Mouse (Mus musculus): ENCODE data around the gene Ube2k. TPM values are rescaled to one million over a fixed set of nuclear protein-coding genes. Genes with fewer than 3 reads are reported as not detected.

Ube2k gene
- polyA plus RNA-seq, 1 experiment from 2014 or later, result 171 TPM

- 80% methylated on average over 3 of the region's 3 CpGs for WGBS
- no peak for ATAC-seq (replicated peaks; ENCODE audit: low FRiP score)
- H3K27me3 ChIP-seq, result no peaks in the 10 kb centered on the region
Observed at GRCm38 (mm10) chr5:65541889-65542288, 4.9 kb downstream of the Ube2k start.

GRCm38 (mm10) chr5:65543491-65543890 is 6.5 kb downstream of the Ube2k start:
- Histone ChIP-seq H3K36me3 (peaks cover 3% of the 10 kb centered on the region; the same call in 1 of the 2 replicates), H3K4me3 (replicated peaks) (no peak overlapping the region), H3K9me3 (replicated peaks) (no peaks in the 10 kb centered on the region), H3K27me3 (no peaks in the 10 kb centered on the region), H3K27ac (no peak overlapping the region), H3K9ac (no peak overlapping the region), H3K4me1 (peaks cover 8% of the 10 kb centered on the region; the same call in 1 of the 2 replicates), H3K4me2 (no peak overlapping the region)
- 90% methylated on average over 1 of the region's 1 CpGs for WGBS
- no peak for ATAC-seq (replicated peaks; ENCODE audit: low FRiP score)

More at GRCm38 (mm10) chr5:65541889-65542288, 4.9 kb downstream of the Ube2k start:
- peaks cover 8% of the 10 kb centered on the region; the same call in 1 of the 2 replicates for H3K4me1 ChIP-seq
- peaks cover 3% of the 10 kb centered on the region; the same call in 1 of the 2 replicates for H3K36me3 ChIP-seq
- H3K4me2 ChIP-seq, result no peak overlapping the region
- H3K4me3 ChIP-seq (replicated peaks), result no peak overlapping the region
- H3K9me3 ChIP-seq (replicated peaks), result no peaks in the 10 kb centered on the region
- no peak overlapping the region for H3K9ac ChIP-seq
- no peak overlapping the region for H3K27ac ChIP-seq

GRCm38 (mm10) chr5:65544616-65545015 is 7.6 kb downstream of the Ube2k start:
- 93% methylated on average over 2 of the region's 2 CpGs for WGBS
- H3K4me1 ChIP-seq, result no peaks in the 10 kb centered on the region
- no peak for ATAC-seq (replicated peaks; ENCODE audit: low FRiP score)

GRCm38 (mm10) chr5:65549677-65550076 is 12.6 kb downstream of the Ube2k start:
- Histone ChIP-seq H3K27ac (no peak overlapping the region), H3K9me3 (replicated peaks) (no peaks in the 10 kb centered on the region), H3K4me1 (no peaks in the 10 kb centered on the region), H3K4me3 (replicated peaks) (no peak overlapping the region), H3K27me3 (no peaks in the 10 kb centered on the region), H3K9ac (no peak overlapping the region), H3K4me2 (no peak overlapping the region), H3K36me3 (peaks cover 23% of the 10 kb centered on the region)
- ATAC-seq (replicated peaks; ENCODE audit: low FRiP score), result no peak
- WGBS, result 97% methylated on average over 1 of the region's 1 CpGs

More at GRCm38 (mm10) chr5:65544616-65545015, 7.6 kb downstream of the Ube2k start:
- Histone ChIP-seq H3K4me2 (no peak overlapping the region), H3K9me3 (replicated peaks) (no peaks in the 10 kb centered on the region), H3K27me3 (no peaks in the 10 kb centered on the region), H3K9ac (no peak overlapping the region), H3K4me3 (replicated peaks) (no peak overlapping the region), H3K36me3 (peaks cover 6% of the 10 kb centered on the region; the same call in 1 of the 2 replicates), H3K27ac (no peak overlapping the region)

- Histone ChIP-seq H3K4me2 (no peak overlapping the region), H3K9me3 (replicated peaks) (no peaks in the 10 kb centered on the region), H3K4me3 (replicated peaks) (no peak overlapping the region), H3K9ac (no peak overlapping the region), H3K4me1 (peaks cover 9% of the 10 kb centered on the region; the same call in 1 of the 2 replicates), H3K27me3 (no peaks in the 10 kb centered on the region), H3K27ac (no peak overlapping the region), H3K36me3 (peaks cover 12% of the 10 kb centered on the region)
- ATAC-seq (replicated peaks; ENCODE audit: low FRiP score), result no peak
Observed at GRCm38 (mm10) chr5:65557109-65557508, 20.1 kb downstream of the Ube2k start.

GRCm38 (mm10) chr5:65561125-65561893 is 24.3 kb downstream of the Ube2k start:
- no peak overlapping the region for H3K27ac ChIP-seq
- H3K4me3 ChIP-seq (replicated peaks), result no peak overlapping the region
- no peak overlapping the region for H3K4me2 ChIP-seq
- H3K36me3 ChIP-seq, result no peaks in the 10 kb centered on the region
- no peaks in the 10 kb centered on the region for H3K27me3 ChIP-seq
- no peak overlapping the region for H3K9ac ChIP-seq
- ATAC-seq (replicated peaks; ENCODE audit: low FRiP score), result peak; percentile 56
- 41% methylated on average over 19 of the region's 20 CpGs for WGBS
- H3K4me1 ChIP-seq, result peaks cover 13% of the 10 kb centered on the region
- H3K9me3 ChIP-seq (replicated peaks), result no peaks in the 10 kb centered on the region

GRCm38 (mm10) chr5:65565486-65565885 is 28.5 kb downstream of the Ube2k start:
- no peak overlapping the region for H3K4me3 ChIP-seq (replicated peaks)
- H3K4me1 ChIP-seq, result peaks cover 13% of the 10 kb centered on the region
- no peaks in the 10 kb centered on the region for H3K9me3 ChIP-seq (replicated peaks)
- peaks cover 24% of the 10 kb centered on the region for H3K36me3 ChIP-seq
- no peak overlapping the region for H3K27ac ChIP-seq
- no peak overlapping the region for H3K9ac ChIP-seq
- H3K4me2 ChIP-seq, result no peak overlapping the region
- H3K27me3 ChIP-seq, result no peaks in the 10 kb centered on the region
- 69% methylated on average over 2 of the region's 2 CpGs for WGBS
- ATAC-seq (replicated peaks; ENCODE audit: low FRiP score), result no peak

- Histone ChIP-seq H3K36me3 (peaks cover 45% of the 10 kb centered on the region), H3K27ac (no peak overlapping the region), H3K4me2 (no peak overlapping the region), H3K4me1 (no peaks in the 10 kb centered on the region), H3K27me3 (no peaks in the 10 kb centered on the region), H3K9ac (no peak overlapping the region), H3K4me3 (replicated peaks) (no peak overlapping the region), H3K9me3 (replicated peaks) (no peaks in the 10 kb centered on the region)
- ATAC-seq (replicated peaks; ENCODE audit: low FRiP score), result no peak
- 68% methylated on average over 2 of the region's 2 CpGs for WGBS
Observed at GRCm38 (mm10) chr5:65574876-65575275, 37.8 kb downstream of the Ube2k start.

- Histone ChIP-seq H3K9me3 (replicated peaks) (no peaks in the 10 kb centered on the region), H3K4me1 (no peaks in the 10 kb centered on the region), H3K9ac (no peak overlapping the region), H3K4me3 (replicated peaks) (no peak overlapping the region), H3K4me2 (no peak overlapping the region), H3K27ac (no peak overlapping the region), H3K36me3 (peaks cover 45% of the 10 kb centered on the region), H3K27me3 (no peaks in the 10 kb centered on the region)
- no peak for ATAC-seq (replicated peaks; ENCODE audit: low FRiP score)
- 81% methylated on average over 2 of the region's 2 CpGs for WGBS
Observed at GRCm38 (mm10) chr5:65575896-65576295, 38.9 kb downstream of the Ube2k start.

- H3K27ac ChIP-seq, result no peak overlapping the region
- no peak overlapping the region for H3K4me3 ChIP-seq (replicated peaks)
- no peak for ATAC-seq (replicated peaks; ENCODE audit: low FRiP score)
- peaks cover 53% of the 10 kb centered on the region for H3K36me3 ChIP-seq
- H3K27me3 ChIP-seq, result no peaks in the 10 kb centered on the region
- no peak overlapping the region for H3K4me2 ChIP-seq
- no peaks in the 10 kb centered on the region for H3K9me3 ChIP-seq (replicated peaks)
- no peak overlapping the region for H3K9ac ChIP-seq
- no peaks in the 10 kb centered on the region for H3K4me1 ChIP-seq
- WGBS, result 82% methylated on average over 3 of the region's 3 CpGs
Observed at GRCm38 (mm10) chr5:65578545-65578944, 41.5 kb downstream of the Ube2k start.

- Histone ChIP-seq H3K9ac (no peak overlapping the region), H3K27me3 (no peaks in the 10 kb centered on the region), H3K27ac (no peak overlapping the region), H3K4me2 (no peak overlapping the region), H3K4me3 (replicated peaks) (no peak overlapping the region), H3K36me3 (peaks cover 51% of the 10 kb centered on the region), H3K4me1 (no peaks in the 10 kb centered on the region), H3K9me3 (replicated peaks) (no peaks in the 10 kb centered on the region)
- 78% methylated on average over 5 of the region's 5 CpGs for WGBS
- no peak for ATAC-seq (replicated peaks; ENCODE audit: low FRiP score)
Observed at GRCm38 (mm10) chr5:65586291-65586690, 49.3 kb downstream of the Ube2k start.

- H3K9ac ChIP-seq, result no peak overlapping the region
- H3K4me2 ChIP-seq, result no peak overlapping the region
- 92% methylated on average over 1 of the region's 1 CpGs for WGBS
- no peaks in the 10 kb centered on the region for H3K9me3 ChIP-seq (replicated peaks)
- no peak overlapping the region for H3K27ac ChIP-seq
- no peak for ATAC-seq (replicated peaks; ENCODE audit: low FRiP score)
- peaks cover 56% of the 10 kb centered on the region for H3K36me3 ChIP-seq
- H3K27me3 ChIP-seq, result no peaks in the 10 kb centered on the region
- H3K4me3 ChIP-seq (replicated peaks), result no peak overlapping the region
- no peaks in the 10 kb centered on the region for H3K4me1 ChIP-seq
Observed at GRCm38 (mm10) chr5:65590199-65590598, 53.2 kb downstream of the Ube2k start.
